Mouse (Mus musculus) heart, embryonic 12.5 days (tissue): Measurements from ENCODE around the gene Npffr2. TPM values are rescaled to one million over a fixed set of nuclear protein-coding genes. Genes with fewer than 3 reads are reported as not detected.

ENCODE experiments used
- ATAC-seq: fragments of 200-750 bp; cut with Nextera tagmentation; 2 replicates; pipeline ENCODE4 v1.8.0; 2017; ENCODE audit warnings: moderate TSS enrichment, moderate library complexity; ENCODE audit not compliant: insufficient number of reproducible peaks, low FRiP score
- H3K27ac ChIP-seq: fragments of 300-500 bp; sonication (generic); 2 replicates; pipeline ENCODE4 v1.5.1; 2016; ENCODE audit warnings: mild to moderate bottlenecking, moderate library complexity; ENCODE audit not compliant: poor library complexity, severe bottlenecking
- H3K27me3 ChIP-seq: fragments of 300-500 bp; sonication (generic); replicated peaks from 2 replicates; pipeline ENCODE4 v1.6.1; 2016; ENCODE audit warnings: mild to moderate bottlenecking, moderate library complexity
- H3K36me3 ChIP-seq: fragments of 300-500 bp; sonication (generic); 2 replicates; pipeline ENCODE4 v1.6.1; 2016; ENCODE audit warnings: mild to moderate bottlenecking, moderate library complexity
- H3K4me1 ChIP-seq: fragments of 300-500 bp; sonication (generic); replicated peaks from 2 replicates; pipeline ENCODE4 v1.6.1; 2016; ENCODE audit warnings: mild to moderate bottlenecking
- H3K4me2 ChIP-seq: fragments of 300-500 bp; sonication (generic); 2 replicates; pipeline ENCODE4 v1.6.1; 2016; ENCODE audit warnings: mild to moderate bottlenecking, moderate library complexity
- H3K4me3 ChIP-seq: fragments of 300-500 bp; sonication (generic); 2 replicates; pipeline ENCODE4 v1.5.1; 2016; ENCODE audit warnings: mild to moderate bottlenecking
- H3K9ac ChIP-seq: fragments of 300-500 bp; sonication (generic); 2 replicates; pipeline ENCODE4 v1.6.1; 2016; ENCODE audit warnings: mild to moderate bottlenecking, moderate library complexity
- H3K9me3 ChIP-seq: fragments of 300-500 bp; sonication (generic); replicated peaks from 2 replicates; pipeline ENCODE4 v1.6.1; 2016; ENCODE audit warnings: mild to moderate bottlenecking, moderate library complexity
- WGBS: fragments of 180-500 bp; shearing (Covaris S2); methylation state at CpG from one replicate; pipeline ENCODE4 v1.1.7; 2016; 5-methylcytosine and 5-hydroxymethylcytosine counted together
- polyA plus RNA-seq: library from polyadenylated mRNA; unstranded; fragments of >200 nt; fragmentation: Nextera tagmentation; extraction: Ambion mirVana; gene quantifications from 2 replicates; pipeline ENCODE4 v1.2.1, GENCODE M21; 2016

Gene Npffr2
- polyA plus RNA-seq, 1 experiment from 2014 or later, result not detected

- Histone ChIP-seq H3K27ac (no peak overlapping the region), H3K9ac (no peak overlapping the region), H3K9me3 (no peaks in the 10 kb centered on the region), H3K27me3 (no peaks in the 10 kb centered on the region), H3K36me3 (no peaks in the 10 kb centered on the region), H3K4me2 (no peak overlapping the region), H3K4me1 (no peaks in the 10 kb centered on the region), H3K4me3 (no peak overlapping the region)
- no peak for ATAC-seq
These were observed 34.2 kb downstream of the Npffr2 start for GRCm38 (mm10) chr5:89561381-89561780.

GRCm38 (mm10) chr5:89578678-89579077, 51.4 kb downstream of the Npffr2 start:
- Histone ChIP-seq H3K4me3 (no peak overlapping the region), H3K36me3 (no peaks in the 10 kb centered on the region), H3K27me3 (no peaks in the 10 kb centered on the region), H3K4me2 (no peak overlapping the region), H3K9ac (no peak overlapping the region), H3K4me1 (no peaks in the 10 kb centered on the region), H3K9me3 (no peaks in the 10 kb centered on the region), H3K27ac (no peak overlapping the region)
- no peak for ATAC-seq
- 65% methylated on average over 1 of the region's 1 CpGs for WGBS

- Histone ChIP-seq H3K4me2 (no peak overlapping the region), H3K9me3 (no peaks in the 10 kb centered on the region), H3K27ac (no peak overlapping the region), H3K27me3 (no peaks in the 10 kb centered on the region), H3K9ac (no peak overlapping the region), H3K4me1 (no peaks in the 10 kb centered on the region), H3K4me3 (no peak overlapping the region), H3K36me3 (no peaks in the 10 kb centered on the region)
- WGBS, result 83% methylated on average over 1 of the region's 1 CpGs
- no peak for ATAC-seq
These were observed 52.0 kb downstream of the Npffr2 start for GRCm38 (mm10) chr5:89579181-89579580.

- H3K36me3 ChIP-seq, result no peaks in the 10 kb centered on the region
- H3K9ac ChIP-seq, result no peak overlapping the region
- no peak overlapping the region for H3K4me3 ChIP-seq
- no peak for ATAC-seq
- no peak overlapping the region for H3K4me2 ChIP-seq
- WGBS, result 54% methylated on average over 1 of the region's 1 CpGs
- H3K4me1 ChIP-seq, result no peaks in the 10 kb centered on the region
- H3K9me3 ChIP-seq, result no peaks in the 10 kb centered on the region
- no peaks in the 10 kb centered on the region for H3K27me3 ChIP-seq
- no peak overlapping the region for H3K27ac ChIP-seq
These were observed 53.9 kb downstream of the Npffr2 start for GRCm38 (mm10) chr5:89581143-89581542.

GRCm38 (mm10) chr5:89581742-89582366, 54.6 kb downstream of the Npffr2 start:
- Histone ChIP-seq H3K9ac (no peak overlapping the region), H3K36me3 (no peaks in the 10 kb centered on the region), H3K4me1 (no peaks in the 10 kb centered on the region), H3K4me3 (no peak overlapping the region), H3K4me2 (no peak overlapping the region), H3K9me3 (no peaks in the 10 kb centered on the region), H3K27me3 (no peaks in the 10 kb centered on the region), H3K27ac (no peak overlapping the region)
- no peak for ATAC-seq
- WGBS, result 83% methylated on average over 5 of the region's 5 CpGs

GRCm38 (mm10) chr5:89585021-89585420, 57.8 kb downstream of the Npffr2 start:
- no peak for ATAC-seq
- 78% methylated on average over 3 of the region's 3 CpGs for WGBS
- no peaks in the 10 kb centered on the region for H3K9me3 ChIP-seq
- H3K27me3 ChIP-seq, result no peaks in the 10 kb centered on the region
- H3K9ac ChIP-seq, result no peak overlapping the region
- H3K27ac ChIP-seq, result no peak overlapping the region
- H3K4me3 ChIP-seq, result no peak overlapping the region
- H3K36me3 ChIP-seq, result no peaks in the 10 kb centered on the region
- H3K4me2 ChIP-seq, result no peak overlapping the region
- H3K4me1 ChIP-seq, result no peaks in the 10 kb centered on the region

- Histone ChIP-seq H3K9ac (no peak overlapping the region), H3K27me3 (no peaks in the 10 kb centered on the region), H3K4me3 (no peak overlapping the region), H3K9me3 (no peaks in the 10 kb centered on the region), H3K4me1 (no peaks in the 10 kb centered on the region), H3K36me3 (no peaks in the 10 kb centered on the region), H3K4me2 (no peak overlapping the region), H3K27ac (no peak overlapping the region)
- 76% methylated on average over 4 of the region's 4 CpGs for WGBS
- ATAC-seq, result no peak
These were observed 65.1 kb downstream of the Npffr2 start for GRCm38 (mm10) chr5:89592301-89592700.

GRCm38 (mm10) chr5:89611322-89612015, 84.2 kb downstream of the Npffr2 start:
- no peak overlapping the region for H3K9ac ChIP-seq
- no peaks in the 10 kb centered on the region for H3K4me1 ChIP-seq
- 71% methylated on average over 2 of the region's 2 CpGs for WGBS
- H3K4me2 ChIP-seq, result no peak overlapping the region
- no peaks in the 10 kb centered on the region for H3K27me3 ChIP-seq
- H3K36me3 ChIP-seq, result no peaks in the 10 kb centered on the region
- H3K4me3 ChIP-seq, result no peak overlapping the region
- H3K9me3 ChIP-seq, result peaks cover 5% of the 10 kb centered on the region
- ATAC-seq, result no peak
- no peak overlapping the region for H3K27ac ChIP-seq

GRCm38 (mm10) chr5:89612262-89612661, 85.0 kb downstream of the Npffr2 start:
- WGBS, result 63% methylated on average over 6 of the region's 6 CpGs
- Histone ChIP-seq H3K9ac (no peak overlapping the region), H3K27ac (no peak overlapping the region), H3K4me1 (no peaks in the 10 kb centered on the region), H3K4me2 (no peak overlapping the region), H3K36me3 (no peaks in the 10 kb centered on the region), H3K4me3 (no peak overlapping the region), H3K27me3 (no peaks in the 10 kb centered on the region), H3K9me3 (peaks cover 5% of the 10 kb centered on the region)
- no peak for ATAC-seq

- Histone ChIP-seq H3K36me3 (no peaks in the 10 kb centered on the region), H3K4me1 (no peaks in the 10 kb centered on the region), H3K4me3 (no peak overlapping the region), H3K27me3 (no peaks in the 10 kb centered on the region), H3K27ac (no peak overlapping the region), H3K9ac (no peak overlapping the region), H3K4me2 (no peak overlapping the region), H3K9me3 (no peaks in the 10 kb centered on the region)
- no peak for ATAC-seq
- 55% methylated on average over 1 of the region's 1 CpGs for whole genome bisulfite sequencing
These were observed 104.4 kb downstream of the Npffr2 start for GRCm38 (mm10) chr5:89631599-89631998.
